ENCODE assay signal across 13 mouse cellular contexts in the genomic region with DNA sequence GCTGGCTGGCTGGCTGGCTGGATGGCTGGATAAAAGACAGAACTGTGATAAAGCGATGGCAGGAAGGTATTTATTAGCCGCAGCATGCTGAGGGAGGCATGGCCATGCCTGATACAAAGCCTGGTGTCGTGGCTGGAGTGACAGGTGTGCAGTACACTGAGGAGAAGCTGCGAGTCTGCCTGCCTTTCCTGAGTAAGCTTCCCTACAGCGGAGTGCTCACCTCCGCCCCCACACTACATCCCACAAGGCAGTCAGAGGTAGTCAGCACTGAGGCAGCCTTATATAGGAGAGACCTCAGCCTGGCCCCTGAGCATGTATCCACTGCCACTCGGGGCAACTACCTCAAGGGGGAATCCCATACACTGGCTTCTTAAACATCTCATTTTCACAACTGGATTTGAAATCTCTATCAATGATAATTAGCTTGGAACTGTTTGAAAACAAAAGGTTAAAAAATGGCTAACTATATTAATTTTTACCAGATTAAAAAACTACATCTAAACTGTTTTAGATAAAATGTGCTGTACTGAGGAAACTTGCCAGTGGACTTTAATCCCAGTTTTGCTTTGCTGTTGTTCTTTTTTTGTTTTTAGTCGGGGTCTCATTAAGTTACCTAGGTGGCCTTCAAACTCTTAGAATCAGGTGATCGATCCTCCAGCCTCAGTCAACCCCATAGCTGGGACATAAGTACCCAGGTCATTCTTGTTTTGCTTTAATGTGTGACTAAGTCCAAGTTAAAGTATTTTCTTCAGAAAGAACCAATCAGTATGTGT. TPM values are rescaled to one million over a fixed set of nuclear protein-coding genes. Genes with fewer than 3 reads are reported as not detected.
DNase-seq lines count a peak whose midpoint lies in the region; ATAC-seq lines count a peak whose summit lies in the region.
"Had no signal": no experiment of that assay in that cellular context is flagged by ENCODE, and none has a peak within 500 bp of the region (broad histone marks: within the 10 kb centered on the region; RNA-seq: fewer than 3 reads in every experiment).

No protein-coding gene starts in this region.

- no peak for ATAC-seq in kidney, embryonic 14.5 days (ENCODE audit: low FRiP score, low TSS enrichment)
- 0 out of 2 replicates have a peak, but pooled peaks have one; percentile 36 for ATAC-seq in intestine, embryonic 15.5 days
- ATAC-seq in kidney, embryonic 15.5 days (replicated peaks; ENCODE audit: low FRiP score): peak; percentile 65; the same call in 1 of the 2 replicates
- ATAC-seq in liver, embryonic 16.5 days (ENCODE audit: low read depth): 0 out of 2 replicates have a peak, but pooled peaks have one; percentile 30
- ATAC-seq: CD4-positive, CD25-positive, alpha-beta regulatory T cell, adult 4 months; forebrain, embryonic 16.5 days had no signal

- H3K9me3 ChIP-seq in kidney, embryonic 14.5 days (ENCODE audit: control insufficient read depth, low read length): no peaks in the 10 kb centered on the region
- no peaks in the 10 kb centered on the region for H3K9me3 ChIP-seq in intestine, embryonic 15.5 days
- H3K9me3 ChIP-seq in kidney, embryonic 15.5 days (replicated peaks): no peaks in the 10 kb centered on the region
- H3K9me3 ChIP-seq in liver, embryonic 16.5 days (replicated peaks; ENCODE audit: control insufficient read depth, low read length): no peaks in the 10 kb centered on the region

- H3K27me3 ChIP-seq in kidney, embryonic 14.5 days (ENCODE audit: control insufficient read depth, insufficient read depth, low read length): no peaks in the 10 kb centered on the region
- H3K27me3 ChIP-seq in intestine, embryonic 15.5 days (replicated peaks): no peaks in the 10 kb centered on the region
- no peaks in the 10 kb centered on the region for H3K27me3 ChIP-seq in kidney, embryonic 15.5 days
- no peaks in the 10 kb centered on the region for H3K27me3 ChIP-seq in liver, embryonic 16.5 days (ENCODE audit: control insufficient read depth, insufficient read depth, low read depth, low read length)

- no peak overlapping the region for H3K27ac ChIP-seq in kidney, embryonic 14.5 days (ENCODE audit: low read depth, low read length)
- H3K27ac ChIP-seq in intestine, embryonic 15.5 days: no peak overlapping the region
- peak overlapping the region; percentile 37; the same call in 1 of the 2 replicates for H3K27ac ChIP-seq in kidney, embryonic 15.5 days
- H3K27ac ChIP-seq in liver, embryonic 16.5 days (ENCODE audit: low read length): no peak overlapping the region

- H3K4me2 ChIP-seq in kidney, embryonic 14.5 days (replicated peaks; ENCODE audit: low read depth, low read length): no peak overlapping the region
- no peak overlapping the region for H3K4me2 ChIP-seq in intestine, embryonic 15.5 days (replicated peaks)
- H3K4me2 ChIP-seq in kidney, embryonic 15.5 days: no peak overlapping the region
- H3K4me2 ChIP-seq in liver, embryonic 16.5 days (ENCODE audit: low read depth, low read length): no peak overlapping the region

- WGBS in kidney, embryonic 14.5 days: 64% methylated on average over 9 of the region's 9 CpGs
- WGBS in intestine, embryonic 15.5 days: 61% methylated on average over 9 of the region's 9 CpGs
- WGBS in kidney, embryonic 15.5 days: 60% methylated on average over 9 of the region's 9 CpGs
- WGBS in liver, embryonic 16.5 days (ENCODE audit: insufficient replicate concordance): 48% methylated on average over 9 of the region's 9 CpGs

- no peak overlapping the region for H3K9ac ChIP-seq in kidney, embryonic 14.5 days (ENCODE audit: low read depth, low read length)
- H3K9ac ChIP-seq in intestine, embryonic 15.5 days: no peak overlapping the region
- no peak overlapping the region for H3K9ac ChIP-seq in kidney, embryonic 15.5 days
- no peak overlapping the region for H3K9ac ChIP-seq in liver, embryonic 16.5 days (ENCODE audit: low read depth, low read length)

- no peaks in the 10 kb centered on the region for H3K4me1 ChIP-seq in kidney, embryonic 14.5 days (ENCODE audit: control insufficient read depth, insufficient read depth, low read length)
- H3K4me1 ChIP-seq in intestine, embryonic 15.5 days (replicated peaks): 0 out of 2 replicates have a peak, but pooled peaks cover under 1% of the 10 kb centered on the region
- peaks cover 8% of the 10 kb centered on the region; the same call in 1 of the 2 replicates for H3K4me1 ChIP-seq in kidney, embryonic 15.5 days
- H3K4me1 ChIP-seq in liver, embryonic 16.5 days (ENCODE audit: control insufficient read depth, low read depth, low read length): no peaks in the 10 kb centered on the region; the same call in 1 of the 2 replicates

- H3K4me3 ChIP-seq in kidney, embryonic 14.5 days (ENCODE audit: low read length): no peak overlapping the region
- H3K4me3 ChIP-seq in intestine, embryonic 15.5 days (replicated peaks): no peak overlapping the region
- no peak overlapping the region for H3K4me3 ChIP-seq in kidney, embryonic 15.5 days (replicated peaks)
- no peak overlapping the region for H3K4me3 ChIP-seq in liver, embryonic 16.5 days (ENCODE audit: low read depth, low read length)

- no peaks in the 10 kb centered on the region for H3K36me3 ChIP-seq in kidney, embryonic 14.5 days (ENCODE audit: control insufficient read depth, insufficient read depth, low read length)
- H3K36me3 ChIP-seq in intestine, embryonic 15.5 days: no peaks in the 10 kb centered on the region
- H3K36me3 ChIP-seq in kidney, embryonic 15.5 days: no peaks in the 10 kb centered on the region
- no peaks in the 10 kb centered on the region for H3K36me3 ChIP-seq in liver, embryonic 16.5 days (ENCODE audit: control insufficient read depth, insufficient read depth)

- peak; percentile 30 for DNase-seq in kidney, adult 11 months
- no peak for DNase-seq in thymus, postnatal 36 days
- no peak for DNase-seq in lung, postnatal 4 days
- no peak for DNase-seq in adrenal gland, adult 2 months
- DNase-seq: gastrocnemius, postnatal 36 days; heart, postnatal 14 days; right cerebral cortex, postnatal 4 days had no signal

RNA-seq across cellular contexts. Expression of gene Dnajc13, which starts 8.1 kb away (rescaled TPM):
- polyA plus RNA-seq in kidney, embryonic 14.5 days (2014; fragmentation: Nextera tagmentation; extraction: Ambion mirVana): 31.0 and 31.9 TPM in 2 replicates
- polyA plus RNA-seq in intestine, embryonic 15.5 days (2015; fragmentation: Nextera tagmentation; extraction: Ambion mirVana): 19.1 and 21.8 TPM in 2 replicates
- 19.9 and 23.0 TPM in 2 replicates for polyA plus RNA-seq in kidney, embryonic 15.5 days (2015; fragmentation: Nextera tagmentation; extraction: Ambion mirVana)
- 7.3 and 9.1 TPM in 2 replicates for polyA plus RNA-seq in liver, embryonic 16.5 days (2015; fragmentation: Nextera tagmentation; extraction: Ambion mirVana)
- total RNA-seq in adrenal gland, adult 2 months (2021): 10 to 100 TPM; 39.2 to 44.2 TPM
- 28.5 and 29.1 TPM in 2 replicates for polyA plus RNA-seq in adrenal gland, adult 2 months (2012; rRNA removed)
